ENCODE assay signal across 9 mouse cellular contexts in the genomic region with DNA sequence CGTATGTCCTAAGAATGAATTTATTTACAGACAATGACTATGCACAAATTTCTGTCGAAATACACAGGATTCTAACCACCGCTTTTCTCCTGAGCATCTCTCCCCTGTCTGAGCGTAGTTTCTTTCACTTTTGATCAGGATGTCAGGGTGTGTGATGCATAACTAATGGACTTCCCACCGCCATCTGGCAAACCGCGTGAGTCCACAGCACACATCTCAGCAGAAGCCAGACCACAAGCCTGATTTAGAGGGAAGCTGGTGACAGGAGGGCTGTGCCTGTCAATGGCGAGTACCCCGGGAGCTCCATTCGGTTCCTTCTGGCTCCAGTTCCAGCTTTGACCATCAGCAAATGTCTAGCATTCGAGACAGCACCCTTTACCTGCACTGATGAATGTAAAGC. TPM values are rescaled to one million over a fixed set of nuclear protein-coding genes. Genes with fewer than 3 reads are reported as not detected.
DNase-seq lines count a peak whose midpoint lies in the region; ATAC-seq and TF ChIP-seq lines count a peak whose summit lies in the region.
"Had no signal": no experiment of that assay in that cellular context is flagged by ENCODE, and none has a peak within 500 bp of the region (broad histone marks: within the 10 kb centered on the region; RNA-seq: fewer than 3 reads in every experiment).

No protein-coding gene starts in this region.

- peak overlapping the region; percentile 17; the same call in 1 of the 2 replicates for H3K4me2 ChIP-seq in hindbrain, postnatal 0 days (ENCODE audit: low read depth, low read length)
- H3K4me2 ChIP-seq in hindbrain, embryonic 13.5 days, result no peak overlapping the region
- no peak overlapping the region for H3K4me2 ChIP-seq in stomach, postnatal 0 days (replicated peaks; ENCODE audit: low read depth)
- H3K4me2 ChIP-seq in kidney, embryonic 16.5 days (replicated peaks; ENCODE audit: low read depth, low read length), result no peak overlapping the region

- H3K4me1 ChIP-seq in hindbrain, postnatal 0 days (ENCODE audit: insufficient read depth, low read length), result peaks cover 4% of the 10 kb centered on the region; the same call in 1 of the 2 replicates
- H3K4me1 ChIP-seq in hindbrain, embryonic 13.5 days (replicated peaks), result no peaks in the 10 kb centered on the region
- peaks cover 14% of the 10 kb centered on the region for H3K4me1 ChIP-seq in cerebellum, adult 2 months (ENCODE audit: control insufficient read depth, insufficient read depth, low read length)
- H3K4me1 ChIP-seq in stomach, postnatal 0 days (replicated peaks; ENCODE audit: control insufficient read depth, insufficient read depth), result no peaks in the 10 kb centered on the region
- 0 out of 2 replicates have a peak, but pooled peaks cover 3% of the 10 kb centered on the region for H3K4me1 ChIP-seq in kidney, embryonic 16.5 days (ENCODE audit: insufficient read depth, low read length)
- H3K4me1 ChIP-seq: forebrain, embryonic 10.5 days had no signal

- TF ChIP-seq POLR2A in cerebellum, adult 2 months (IDR thresholded peaks at IDR 0.05; ENCODE audit: borderline replicate concordance, insufficient read depth, low read length), result no peak

- H3K27me3 ChIP-seq in hindbrain, postnatal 0 days (ENCODE audit: insufficient read depth, low read length), result no peaks in the 10 kb centered on the region
- no peaks in the 10 kb centered on the region for H3K27me3 ChIP-seq in hindbrain, embryonic 13.5 days
- H3K27me3 ChIP-seq in cerebellum, adult 2 months (ENCODE audit: control insufficient read depth, insufficient read depth, low read length), result no peaks in the 10 kb centered on the region; the same call in 1 of the 2 replicates
- no peaks in the 10 kb centered on the region for H3K27me3 ChIP-seq in stomach, postnatal 0 days (ENCODE audit: control insufficient read depth, insufficient read depth, low read length)
- no peaks in the 10 kb centered on the region for H3K27me3 ChIP-seq in kidney, embryonic 16.5 days (ENCODE audit: insufficient read depth, low read length)

- H3K9me3 ChIP-seq in hindbrain, postnatal 0 days (ENCODE audit: low read length), result no peaks in the 10 kb centered on the region
- H3K9me3 ChIP-seq in hindbrain, embryonic 13.5 days, result no peaks in the 10 kb centered on the region
- H3K9me3 ChIP-seq in stomach, postnatal 0 days (ENCODE audit: control insufficient read depth, low read length), result no peaks in the 10 kb centered on the region
- H3K9me3 ChIP-seq in kidney, embryonic 16.5 days (ENCODE audit: low read length), result no peaks in the 10 kb centered on the region
- H3K9me3 ChIP-seq: forebrain, embryonic 10.5 days had no signal

- H3K36me3 ChIP-seq in hindbrain, postnatal 0 days (ENCODE audit: insufficient read depth, low read length), result no peaks in the 10 kb centered on the region
- no peaks in the 10 kb centered on the region for H3K36me3 ChIP-seq in hindbrain, embryonic 13.5 days
- H3K36me3 ChIP-seq in stomach, postnatal 0 days (ENCODE audit: control insufficient read depth, insufficient read depth, low read length), result no peaks in the 10 kb centered on the region
- H3K36me3 ChIP-seq in kidney, embryonic 16.5 days (ENCODE audit: insufficient read depth, low read length), result no peaks in the 10 kb centered on the region
- H3K36me3 ChIP-seq: forebrain, embryonic 10.5 days had no signal

- TF ChIP-seq EP300 in stomach, postnatal 0 days (optimal IDR thresholded peaks at IDR 0.05), result no peak

- H3K4me3 ChIP-seq in hindbrain, postnatal 0 days (ENCODE audit: low read length), result no peak overlapping the region
- no peak overlapping the region for H3K4me3 ChIP-seq in hindbrain, embryonic 13.5 days
- H3K4me3 ChIP-seq in cerebellum, adult 2 months (replicated peaks; ENCODE audit: insufficient read depth, low read depth, low read length), result no peak overlapping the region
- no peak overlapping the region for H3K4me3 ChIP-seq in stomach, postnatal 0 days (ENCODE audit: low read depth, low read length)
- no peak overlapping the region for H3K4me3 ChIP-seq in kidney, embryonic 16.5 days (ENCODE audit: low read length)
- H3K4me3 ChIP-seq: forebrain, embryonic 10.5 days had no signal

- H3K9ac ChIP-seq in hindbrain, postnatal 0 days (replicated peaks; ENCODE audit: low read length), result no peak overlapping the region
- no peak overlapping the region for H3K9ac ChIP-seq in hindbrain, embryonic 13.5 days
- H3K9ac ChIP-seq in stomach, postnatal 0 days (ENCODE audit: low read length), result no peak overlapping the region
- H3K9ac ChIP-seq in kidney, embryonic 16.5 days (replicated peaks; ENCODE audit: low read length), result no peak overlapping the region

- 33% methylated on average over 11 of the region's 11 CpGs for WGBS in hindbrain, postnatal 0 days
- 56% methylated on average over 11 of the region's 11 CpGs for WGBS in hindbrain, embryonic 13.5 days
- WGBS in cerebellum, adult 2 months, result 7% methylated on average over 11 of the region's 11 CpGs
- 68% methylated on average over 11 of the region's 11 CpGs for WGBS in stomach, postnatal 0 days
- WGBS in kidney, embryonic 16.5 days, result 59% methylated on average over 11 of the region's 11 CpGs

- H3K27ac ChIP-seq in hindbrain, postnatal 0 days, result no peak overlapping the region
- H3K27ac ChIP-seq in hindbrain, embryonic 13.5 days, result no peak overlapping the region
- no peak overlapping the region; the same call in 1 of the 2 replicates for H3K27ac ChIP-seq in cerebellum, adult 2 months (ENCODE audit: insufficient read depth, low read length)
- H3K27ac ChIP-seq in stomach, postnatal 0 days (replicated peaks), result no peak overlapping the region
- H3K27ac ChIP-seq in kidney, embryonic 16.5 days (ENCODE audit: low read length), result no peak overlapping the region
- H3K27ac ChIP-seq: forebrain, embryonic 10.5 days had no signal

- peak; percentile 89 for ATAC-seq in hindbrain, postnatal 0 days
- ATAC-seq in hindbrain, embryonic 13.5 days (ENCODE audit: low FRiP score), result no peak
- ATAC-seq in megakaryocyte-erythroid progenitor cell, adult 5-6 weeks (replicated peaks; ENCODE audit: low FRiP score, low TSS enrichment, poor library complexity, severe bottlenecking), result 0 out of 2 replicates have a peak, but pooled peaks have one; percentile 47
- no peak for ATAC-seq in stomach, postnatal 0 days (ENCODE audit: low FRiP score, low TSS enrichment)
- ATAC-seq in kidney, embryonic 16.5 days (ENCODE audit: low FRiP score, low TSS enrichment), result no peak

- DNase-seq in hindbrain, postnatal 0 days (ENCODE audit: low spot score), result peak; percentile 74
- DNase-seq in CD4-positive, CD25-positive, alpha-beta regulatory T cell, adult 2 months (ENCODE audit: low read depth, low spot score), result peak; percentile 54
- DNase-seq in cerebellum, adult 2 months, result peak; percentile 76 to 88
- no peak for DNase-seq in stomach, postnatal 0 days (ENCODE audit: low spot score)
- DNase-seq in ovary, adult 18-20 months (ENCODE audit: low spot score), result no peak

- no peak for TF ChIP-seq CTCF in hindbrain, postnatal 0 days (IDR thresholded peaks at IDR 0.05; ENCODE audit: low read depth)
- TF ChIP-seq CTCF in cerebellum, adult 2 months (IDR thresholded peaks at IDR 0.05; ENCODE audit: borderline replicate concordance, insufficient read depth, low read depth, low read length), result no peak
- TF ChIP-seq CTCF in stomach, postnatal 0 days (IDR thresholded peaks at IDR 0.05; ENCODE audit: low read depth), result no peak

RNA-seq across cellular contexts. Expression of a gene that starts 17.3 kb away (rescaled TPM):
- 9.5 and 12.4 TPM in 2 replicates for total RNA-seq in hindbrain, postnatal 0 days (2014; rRNA removed)
- polyA plus RNA-seq in hindbrain, postnatal 0 days (2015; fragmentation: Nextera tagmentation; extraction: Ambion mirVana), result 3.5 and 3.8 TPM in 2 replicates
- 4.9 and 5.3 TPM in 2 replicates for polyA plus RNA-seq in hindbrain, embryonic 13.5 days (2015; fragmentation: Nextera tagmentation; extraction: Ambion mirVana)
- 10.0 and 10.9 TPM in 2 replicates for polyA plus RNA-seq in cerebellum, adult 2 months (2012; rRNA removed)
- 20.6 and 22.3 TPM in 2 replicates for total RNA-seq in megakaryocyte-erythroid progenitor cell, adult 5-6 weeks (2014; fragmentation: Nextera tagmentation)
- total RNA-seq in megakaryocyte-erythroid progenitor cell, adult 5-6 weeks (2017), result 13.1 and 14.8 TPM in 2 replicates
- polyA plus RNA-seq in stomach, postnatal 0 days (2015; fragmentation: Nextera tagmentation; extraction: Ambion mirVana), result 2.5 and 2.6 TPM in 2 replicates
- 14.6 and 15.8 TPM in 2 replicates for polyA plus RNA-seq in kidney, embryonic 16.5 days (2015; fragmentation: Nextera tagmentation; extraction: Ambion mirVana)

Comparison
In these comparisons a context has a peak if more than half of its experiments do, and no peak if none do; other contexts are left out.
1. ATAC-seq: peak in hindbrain, postnatal 0 days (single experiment) and megakaryocyte-erythroid progenitor cell, adult 5-6 weeks (single experiment); none in hindbrain, embryonic 13.5 days (single experiment), stomach, postnatal 0 days (single experiment) and kidney, embryonic 16.5 days (single experiment).
2. DNase-seq: peak in hindbrain, postnatal 0 days (single experiment), CD4-positive, CD25-positive, alpha-beta regulatory T cell, adult 2 months (single experiment) and cerebellum, adult 2 months (2 of 2); none in stomach, postnatal 0 days (single experiment) and ovary, adult 18-20 months (single experiment).